Mouse (Mus musculus) heart, embryonic 16.5 days (tissue): ENCODE results near the gene Dclk2. TPM values are rescaled to one million over a fixed set of nuclear protein-coding genes. Genes with fewer than 3 reads are reported as not detected.

Experiments
- ATAC-seq: fragments of 200-750 bp; cut with Nextera tagmentation; replicated peaks from 2 replicates; pipeline ENCODE4 v1.8.0; 2017; ENCODE audit warnings: moderate number of reproducible peaks; ENCODE audit not compliant: insufficient read depth, low FRiP score; ENCODE audit errors: extremely low read depth
- H3K27ac ChIP-seq: fragments of 300-500 bp; sonication (generic); 2 replicates; pipeline ENCODE4 v1.5.1; 2014; ENCODE audit warnings: mild to moderate bottlenecking, low read length, control low read depth, moderate library complexity
- H3K27me3 ChIP-seq: fragments of 300-500 bp; sonication (generic); 2 replicates; pipeline ENCODE4 v1.6.1; 2014; ENCODE audit warnings: low read length, mixed read lengths; ENCODE audit not compliant: control insufficient read depth, insufficient read depth
- H3K36me3 ChIP-seq: fragments of 300-500 bp; sonication (generic); 2 replicates; pipeline ENCODE4 v1.6.1; 2014; ENCODE audit not compliant: control insufficient read depth, insufficient read depth
- H3K4me1 ChIP-seq: fragments of 300-500 bp; sonication (generic); 2 replicates; pipeline ENCODE4 v1.6.1; 2014; ENCODE audit warnings: low read length, mixed read lengths; ENCODE audit not compliant: control insufficient read depth, insufficient read depth
- H3K4me2 ChIP-seq: fragments of 300-500 bp; sonication (generic); 2 replicates; pipeline ENCODE4 v1.6.1; 2014; ENCODE audit warnings: low read depth, mild to moderate bottlenecking, control low read depth, low read length
- H3K4me3 ChIP-seq: fragments of 300-500 bp; sonication (generic); 2 replicates; pipeline ENCODE4 v1.5.1; 2014; ENCODE audit warnings: mild to moderate bottlenecking, control low read depth, low read length
- H3K9ac ChIP-seq: fragments of 300-500 bp; sonication (generic); 2 replicates; pipeline ENCODE4 v1.6.1; 2014; ENCODE audit warnings: low read length, control low read depth
- H3K9me3 ChIP-seq: fragments of 300-500 bp; sonication (generic); replicated peaks from 2 replicates; pipeline ENCODE4 v1.6.1; 2016; ENCODE audit warnings: low read length; ENCODE audit not compliant: control insufficient read depth
- WGBS: fragments of 180-500 bp; shearing (Covaris S2); extraction: QIAGEN DNeasy Blood & Tissue Kit; methylation state at CpG from one replicate; pipeline ENCODE4 v1.1.7; 2014; 5-methylcytosine and 5-hydroxymethylcytosine counted together
- polyA plus RNA-seq: library from polyadenylated mRNA; unstranded; fragments of >200 nt; fragmentation: Nextera tagmentation; extraction: Ambion mirVana; gene quantifications from 2 replicates; pipeline ENCODE4 v1.2.1, GENCODE M21; 2015

The Dclk2 gene
- polyA plus RNA-seq, 1 experiment from 2014 or later, result 4.5 TPM

- Histone ChIP-seq H3K9ac (no peak overlapping the region), H3K4me3 (no peak overlapping the region), H3K4me1 (no peaks in the 10 kb centered on the region), H3K4me2 (no peak overlapping the region), H3K27ac (no peak overlapping the region), H3K27me3 (no peaks in the 10 kb centered on the region), H3K9me3 (peaks cover 5% of the 10 kb centered on the region; the same call in 1 of the 2 replicates), H3K36me3 (no peaks in the 10 kb centered on the region)
- WGBS, result 83% methylated on average over 2 of the region's 2 CpGs
- no peak for ATAC-seq
Observed at GRCm38 (mm10) chr3:86842461-86842860, 78.2 kb downstream of the Dclk2 start.

GRCm38 (mm10) chr3:86839606-86840005 lies 81.0 kb downstream of the Dclk2 start:
- Histone ChIP-seq H3K9me3 (peaks cover 5% of the 10 kb centered on the region; the same call in 1 of the 2 replicates), H3K27me3 (no peaks in the 10 kb centered on the region), H3K36me3 (no peaks in the 10 kb centered on the region), H3K4me3 (no peak overlapping the region), H3K4me2 (no peak overlapping the region), H3K27ac (no peak overlapping the region), H3K9ac (no peak overlapping the region), H3K4me1 (no peaks in the 10 kb centered on the region)
- no peak for ATAC-seq
- WGBS, result 55% methylated on average over 3 of the region's 3 CpGs

- no peak for ATAC-seq
- Histone ChIP-seq H3K9me3 (peaks cover 2% of the 10 kb centered on the region; the same call in 1 of the 2 replicates), H3K4me2 (no peak overlapping the region), H3K4me1 (no peaks in the 10 kb centered on the region), H3K36me3 (no peaks in the 10 kb centered on the region), H3K9ac (no peak overlapping the region), H3K27me3 (no peaks in the 10 kb centered on the region), H3K4me3 (no peak overlapping the region), H3K27ac (no peak overlapping the region)
- WGBS, result 49% methylated on average over 5 of the region's 5 CpGs
Observed at GRCm38 (mm10) chr3:86837386-86837785, 83.3 kb downstream of the Dclk2 start.

- ATAC-seq, result no peak
- H3K4me1 ChIP-seq, result no peaks in the 10 kb centered on the region
- no peaks in the 10 kb centered on the region for H3K9me3 ChIP-seq
- no peaks in the 10 kb centered on the region for H3K27me3 ChIP-seq
- no peak overlapping the region for H3K4me2 ChIP-seq
- H3K9ac ChIP-seq, result no peak overlapping the region
- WGBS, result 93% methylated on average over 4 of the region's 4 CpGs
- H3K36me3 ChIP-seq, result no peaks in the 10 kb centered on the region
- H3K4me3 ChIP-seq, result no peak overlapping the region
- no peak overlapping the region for H3K27ac ChIP-seq
Observed at GRCm38 (mm10) chr3:86835180-86835579, 85.5 kb downstream of the Dclk2 start.

- H3K27ac ChIP-seq, result no peak overlapping the region
- WGBS, result 74% methylated on average over 7 of the region's 7 CpGs
- ATAC-seq, result no peak
- H3K36me3 ChIP-seq, result no peaks in the 10 kb centered on the region
- no peaks in the 10 kb centered on the region for H3K9me3 ChIP-seq
- H3K4me3 ChIP-seq, result no peak overlapping the region
- H3K9ac ChIP-seq, result no peak overlapping the region
- no peak overlapping the region for H3K4me2 ChIP-seq
- H3K4me1 ChIP-seq, result no peaks in the 10 kb centered on the region
- no peaks in the 10 kb centered on the region for H3K27me3 ChIP-seq
Observed at GRCm38 (mm10) chr3:86834341-86834740, 86.3 kb downstream of the Dclk2 start.

GRCm38 (mm10) chr3:86832591-86833267 lies 87.9 kb downstream of the Dclk2 start:
- WGBS, result 48% methylated on average over 14 of the region's 14 CpGs
- no peaks in the 10 kb centered on the region for H3K4me1 ChIP-seq
- H3K4me2 ChIP-seq, result no peak overlapping the region
- H3K27ac ChIP-seq, result no peak overlapping the region
- no peak overlapping the region for H3K9ac ChIP-seq
- no peak for ATAC-seq
- H3K4me3 ChIP-seq, result no peak overlapping the region
- no peaks in the 10 kb centered on the region for H3K27me3 ChIP-seq
- H3K9me3 ChIP-seq, result no peaks in the 10 kb centered on the region
- H3K36me3 ChIP-seq, result no peaks in the 10 kb centered on the region

- Histone ChIP-seq H3K4me1 (no peaks in the 10 kb centered on the region), H3K27me3 (no peaks in the 10 kb centered on the region), H3K36me3 (no peaks in the 10 kb centered on the region), H3K4me2 (no peak overlapping the region), H3K27ac (no peak overlapping the region), H3K9me3 (no peaks in the 10 kb centered on the region), H3K4me3 (no peak overlapping the region), H3K9ac (no peak overlapping the region)
- 60% methylated on average over 8 of the region's 8 CpGs for WGBS
- ATAC-seq, result no peak
Observed at GRCm38 (mm10) chr3:86832115-86832514, 88.5 kb downstream of the Dclk2 start.

- 76% methylated on average over 3 of the region's 3 CpGs for WGBS
Observed at GRCm38 (mm10) chr3:86827506-86827905, 93.1 kb downstream of the Dclk2 start.

GRCm38 (mm10) chr3:86821383-86821782 lies 99.3 kb downstream of the Dclk2 start:
- Histone ChIP-seq H3K36me3 (no peaks in the 10 kb centered on the region), H3K27ac (no peak overlapping the region), H3K9me3 (no peaks in the 10 kb centered on the region), H3K27me3 (no peaks in the 10 kb centered on the region), H3K4me2 (no peak overlapping the region), H3K4me1 (no peaks in the 10 kb centered on the region), H3K9ac (no peak overlapping the region), H3K4me3 (no peak overlapping the region)
- no peak for ATAC-seq
- WGBS, result 64% methylated on average over 3 of the region's 3 CpGs

More at GRCm38 (mm10) chr3:86827506-86827905, 93.1 kb downstream of the Dclk2 start:
- H3K4me1 ChIP-seq, result no peaks in the 10 kb centered on the region
- no peak overlapping the region for H3K27ac ChIP-seq
- no peak overlapping the region for H3K4me3 ChIP-seq
- no peak for ATAC-seq
- no peaks in the 10 kb centered on the region for H3K36me3 ChIP-seq
- no peaks in the 10 kb centered on the region for H3K9me3 ChIP-seq
- H3K27me3 ChIP-seq, result no peaks in the 10 kb centered on the region
- no peak overlapping the region for H3K4me2 ChIP-seq
- no peak overlapping the region for H3K9ac ChIP-seq
